In the genomic region with DNA sequence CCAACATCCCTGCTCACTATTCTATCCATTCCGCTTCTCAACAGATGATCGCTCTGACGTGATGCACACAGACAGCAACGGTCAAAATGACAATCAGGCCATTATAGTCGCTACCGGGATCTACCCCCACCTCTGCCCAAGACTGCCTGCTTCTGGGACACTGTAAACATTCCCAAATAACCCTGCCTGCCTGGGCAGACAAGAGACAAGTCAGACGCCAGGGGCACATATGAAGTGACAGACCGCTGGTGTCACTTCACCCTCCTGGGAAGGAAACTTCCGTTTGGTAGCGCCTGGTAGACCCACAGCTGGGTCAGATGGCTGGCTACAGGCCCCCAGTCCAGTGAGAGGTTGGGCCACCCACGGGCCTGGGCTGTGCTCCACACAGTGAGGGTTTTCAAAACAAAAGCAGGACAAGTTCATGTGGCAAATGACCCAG, we compare ENCODE assay signal across 8 mouse cellular contexts. TPM values are rescaled to one million over a fixed set of nuclear protein-coding genes. Genes with fewer than 3 reads are reported as not detected.
DNase-seq lines count a peak whose midpoint lies in the region; ATAC-seq and TF ChIP-seq lines count a peak whose summit lies in the region.

No protein-coding gene starts in this region.

- peak overlapping the region; percentile 62 for H3K27ac ChIP-seq in kidney, adult 2 months (ENCODE audit: insufficient read depth, low read depth, low read length)
- H3K27ac ChIP-seq in forebrain, embryonic 10.5 days: no peak overlapping the region
- no peak overlapping the region for H3K27ac ChIP-seq in intestine, embryonic 16.5 days (ENCODE audit: low read length)
- no peak overlapping the region for H3K27ac ChIP-seq in midbrain, embryonic 14.5 days (replicated peaks; ENCODE audit: low read depth, low read length)

- peaks cover 17% of the 10 kb centered on the region; the same call in 1 of the 2 replicates for H3K4me1 ChIP-seq in kidney, adult 2 months (ENCODE audit: control insufficient read depth, insufficient read depth, low read length)
- H3K4me1 ChIP-seq in G1E (ENCODE audit: insufficient read depth, low read depth, low read length): peaks cover 54% of the 10 kb centered on the region
- H3K4me1 ChIP-seq in forebrain, embryonic 10.5 days: peaks cover 32% of the 10 kb centered on the region
- H3K4me1 ChIP-seq in intestine, embryonic 16.5 days (ENCODE audit: control insufficient read depth, insufficient read depth, low read length): 0 out of 2 replicates have a peak, but pooled peaks cover 2% of the 10 kb centered on the region
- peaks cover 8% of the 10 kb centered on the region for H3K4me1 ChIP-seq in midbrain, embryonic 14.5 days (ENCODE audit: control insufficient read depth, insufficient read depth, low read length)

- peak overlapping the region; percentile 78; the same call in 1 of the 2 replicates for H3K9ac ChIP-seq in intestine, embryonic 16.5 days (ENCODE audit: low read depth, low read length)
- peak overlapping the region; percentile 85 for H3K9ac ChIP-seq in midbrain, embryonic 14.5 days (replicated peaks; ENCODE audit: low read length)

- no peak for TF ChIP-seq POLR2A in kidney, adult 2 months (IDR thresholded peaks at IDR 0.05; ENCODE audit: low read depth, low read length)

- DNase-seq in kidney, adult 2 months: peak; percentile 30
- DNase-seq in kidney, postnatal 14 days: no peak
- peak; percentile 59 for DNase-seq in G1E (ENCODE audit: low spot score)
- no peak for DNase-seq in forebrain, embryonic 10.5 days (ENCODE audit: extremely low spot score, low spot score)
- no peak for DNase-seq in midbrain, embryonic 14.5 days
- DNase-seq in left cerebral cortex, adult 11 months (ENCODE audit: low spot score): no peak

- WGBS in kidney, adult 2 months: 43% methylated on average over 11 of the region's 11 CpGs
- WGBS in forebrain, embryonic 10.5 days: 40% methylated on average over 11 of the region's 11 CpGs
- WGBS in intestine, embryonic 16.5 days: 37% methylated on average over 11 of the region's 11 CpGs
- 24% methylated on average over 11 of the region's 11 CpGs for WGBS in midbrain, embryonic 14.5 days

- no peaks in the 10 kb centered on the region for H3K9me3 ChIP-seq in G1E (replicated peaks)
- H3K9me3 ChIP-seq in forebrain, embryonic 10.5 days: no peaks in the 10 kb centered on the region
- H3K9me3 ChIP-seq in intestine, embryonic 16.5 days (ENCODE audit: control insufficient read depth, low read length): no peaks in the 10 kb centered on the region
- H3K9me3 ChIP-seq in midbrain, embryonic 14.5 days (ENCODE audit: control insufficient read depth, low read length): no peaks in the 10 kb centered on the region

- no peaks in the 10 kb centered on the region for H3K27me3 ChIP-seq in kidney, adult 2 months (replicated peaks; ENCODE audit: control insufficient read depth, insufficient read depth, low read length)
- H3K27me3 ChIP-seq in G1E (ENCODE audit: insufficient read depth, low read length): no peaks in the 10 kb centered on the region
- peaks cover 46% of the 10 kb centered on the region for H3K27me3 ChIP-seq in forebrain, embryonic 10.5 days (ENCODE audit: poor library complexity, severe bottlenecking)
- H3K27me3 ChIP-seq in intestine, embryonic 16.5 days (replicated peaks; ENCODE audit: control insufficient read depth, insufficient read depth, low read length): no peaks in the 10 kb centered on the region; the same call in 1 of the 2 replicates
- H3K27me3 ChIP-seq in midbrain, embryonic 14.5 days (ENCODE audit: control insufficient read depth, insufficient read depth, low read length): peaks cover 13% of the 10 kb centered on the region

- H3K4me2 ChIP-seq in intestine, embryonic 16.5 days (ENCODE audit: low read depth, low read length): peak overlapping the region; percentile 97
- H3K4me2 ChIP-seq in midbrain, embryonic 14.5 days (ENCODE audit: low read length): peak overlapping the region; percentile 96

- no peak for TF ChIP-seq CTCF in kidney, adult 2 months (conservative IDR thresholded peaks at IDR 0.05; ENCODE audit: insufficient read depth, insufficient read length, low read depth, low read length)
- TF ChIP-seq CTCF in G1E (IDR thresholded peaks at IDR 0.05; ENCODE audit: low read depth, low read length): no peak

- H3K36me3 ChIP-seq in kidney, adult 2 months (ENCODE audit: control insufficient read depth, insufficient read depth, low read length): no peaks in the 10 kb centered on the region
- peaks cover 49% of the 10 kb centered on the region for H3K36me3 ChIP-seq in G1E (replicated peaks)
- no peaks in the 10 kb centered on the region for H3K36me3 ChIP-seq in forebrain, embryonic 10.5 days (replicated peaks)
- no peaks in the 10 kb centered on the region for H3K36me3 ChIP-seq in intestine, embryonic 16.5 days (ENCODE audit: control insufficient read depth, insufficient read depth, low read length)
- H3K36me3 ChIP-seq in midbrain, embryonic 14.5 days (ENCODE audit: control insufficient read depth, insufficient read depth, low read length): no peaks in the 10 kb centered on the region

- peak overlapping the region; percentile 74 for H3K4me3 ChIP-seq in kidney, adult 2 months (ENCODE audit: insufficient read depth, low read depth, low read length)
- H3K4me3 ChIP-seq in G1E (ENCODE audit: low read depth, low read length): peak overlapping the region; percentile 86
- peak overlapping the region; percentile 89 for H3K4me3 ChIP-seq in forebrain, embryonic 10.5 days
- peak overlapping the region; percentile 84 for H3K4me3 ChIP-seq in intestine, embryonic 16.5 days (ENCODE audit: low read length)
- peak overlapping the region; percentile 78 for H3K4me3 ChIP-seq in midbrain, embryonic 14.5 days (replicated peaks; ENCODE audit: low read depth, low read length)

- ATAC-seq in G1E (ENCODE audit: extremely low read depth, insufficient number of reproducible peaks, low FRiP score, poor library complexity, severe bottlenecking): no peak
- peak; percentile 15; the same call in 1 of the 2 replicates for ATAC-seq in intestine, embryonic 16.5 days
- no peak for ATAC-seq in midbrain, embryonic 14.5 days (ENCODE audit: low FRiP score, low TSS enrichment)
- ATAC-seq in erythroid progenitor cell, adult 5-6 weeks (replicated peaks; ENCODE audit: low FRiP score, poor library complexity, severe bottlenecking): no peak

RNA-seq across cellular contexts. Expression of a gene that starts 1.4 kb away (rescaled TPM):
- 87.8 and 93.2 TPM in 2 replicates for polyA plus RNA-seq in kidney, adult 2 months (2012; rRNA removed)
- 62.1 and 66.9 TPM in 2 replicates for total RNA-seq in G1E (2014; fragmentation: Nextera tagmentation)
- total RNA-seq in G1E (2017): 15.6 and 17.3 TPM in 2 replicates
- polyA plus RNA-seq in G1E (2012): 58.6 and 64.7 TPM in 2 replicates
- 8.0 and 8.4 TPM in 2 replicates for polyA plus RNA-seq in forebrain, embryonic 10.5 days (2016; fragmentation: Nextera tagmentation; extraction: Ambion mirVana)
- polyA plus RNA-seq in intestine, embryonic 16.5 days (2015; fragmentation: Nextera tagmentation; extraction: Ambion mirVana): 5.7 and 5.9 TPM in 2 replicates
- 11.5 and 13.3 TPM in 2 replicates for polyA plus RNA-seq in midbrain, embryonic 14.5 days (2014; fragmentation: Nextera tagmentation; extraction: Ambion mirVana)
- total RNA-seq in erythroid progenitor cell, adult 5-6 weeks (2015; ENCODE audit: low replicate concordance): 9.6 and 14.1 TPM in 2 replicates
- total RNA-seq in erythroid progenitor cell, adult 5-6 weeks (2017; ENCODE audit: low replicate concordance): 6.3 and 10.2 TPM in 2 replicates

RNA-seq across cellular contexts. Expression of a gene that starts 54.3 kb away (rescaled TPM):
- polyA plus RNA-seq in kidney, adult 2 months (2012; rRNA removed): 57.2 and 59.8 TPM in 2 replicates
- 6.6 and 8.1 TPM in 2 replicates for total RNA-seq in G1E (2014; fragmentation: Nextera tagmentation)
- 28.7 and 32.6 TPM in 2 replicates for total RNA-seq in G1E (2017)
- 13.2 and 13.6 TPM in 2 replicates for polyA plus RNA-seq in G1E (2012)
- polyA plus RNA-seq in forebrain, embryonic 10.5 days (2016; fragmentation: Nextera tagmentation; extraction: Ambion mirVana): 102 and 107 TPM in 2 replicates
- 36.4 and 40.8 TPM in 2 replicates for polyA plus RNA-seq in intestine, embryonic 16.5 days (2015; fragmentation: Nextera tagmentation; extraction: Ambion mirVana)
- polyA plus RNA-seq in midbrain, embryonic 14.5 days (2014; fragmentation: Nextera tagmentation; extraction: Ambion mirVana): 58.7 and 85.9 TPM in 2 replicates
- total RNA-seq in erythroid progenitor cell, adult 5-6 weeks (2015; ENCODE audit: low replicate concordance): 4.3 TPM in 1 of 2 replicates, not detected in the other
- 9.4 TPM in 1 of 2 replicates, not detected in the other for total RNA-seq in erythroid progenitor cell, adult 5-6 weeks (2017; ENCODE audit: low replicate concordance)

Comparison
In these comparisons a context has a peak if more than half of its experiments do, and no peak if none do; other contexts are left out.
1. DNase-seq: peak in kidney, adult 2 months (single experiment) and G1E (single experiment); none in kidney, postnatal 14 days (single experiment), forebrain, embryonic 10.5 days (single experiment), midbrain, embryonic 14.5 days (single experiment) and left cerebral cortex, adult 11 months (single experiment).
2. Peak in every context shown above with its lines, with median percentiles within 50 percentile points of each other: H3K4me3 ChIP-seq.